Mouse (Mus musculus) erythroblast, embryonic 14.5 days (primary cell): ENCODE data around the gene Rnf212b. TPM values are rescaled to one million over a fixed set of nuclear protein-coding genes. Genes with fewer than 3 reads are reported as not detected.

Experiments used
- H3K27me3 ChIP-seq: 2 replicates; pipeline ENCODE4 v1.6.1; 2012; ENCODE audit warnings: inconsistent platforms; ENCODE audit not compliant: control insufficient read depth
- H3K36me3 ChIP-seq: 2 replicates; pipeline ENCODE4 v1.6.1; 2012; ENCODE audit warnings: mild to moderate bottlenecking, inconsistent platforms; ENCODE audit not compliant: control insufficient read depth
- H3K4me1 ChIP-seq: 2 replicates; pipeline ENCODE4 v1.6.1; 2012; ENCODE audit warnings: inconsistent platforms; ENCODE audit not compliant: control insufficient read depth
- H3K4me3 ChIP-seq: replicated peaks from 2 replicates; pipeline ENCODE3; 2012; ENCODE audit warnings: moderate library complexity, mild to moderate bottlenecking, inconsistent platforms
- H3K9me3 ChIP-seq: 2 replicates; pipeline ENCODE4 v1.6.1; 2012; ENCODE audit warnings: low read length, inconsistent platforms, mixed read lengths; ENCODE audit not compliant: control insufficient read depth
- GATA1 ChIP-seq: IDR thresholded peaks from 2 replicates; pipeline ENCODE4 v1.6.1; 2012; ENCODE audit warnings: low read length, inconsistent platforms, mixed read lengths
- TAL1 ChIP-seq: IDR thresholded peaks from 3 replicates; pipeline ENCODE4 v1.6.1; 2012; ENCODE audit warnings: low read length, inconsistent platforms, mixed read lengths
- polyA plus RNA-seq: library from polyadenylated mRNA; stranded (reverse); fragments of >175 nt; gene quantifications from 2 replicates; pipeline ENCODE4 v1.2.3, GENCODE M21; 2012

Gene Rnf212b
- polyA plus RNA-seq, 1 experiment = not detected

DNA sequence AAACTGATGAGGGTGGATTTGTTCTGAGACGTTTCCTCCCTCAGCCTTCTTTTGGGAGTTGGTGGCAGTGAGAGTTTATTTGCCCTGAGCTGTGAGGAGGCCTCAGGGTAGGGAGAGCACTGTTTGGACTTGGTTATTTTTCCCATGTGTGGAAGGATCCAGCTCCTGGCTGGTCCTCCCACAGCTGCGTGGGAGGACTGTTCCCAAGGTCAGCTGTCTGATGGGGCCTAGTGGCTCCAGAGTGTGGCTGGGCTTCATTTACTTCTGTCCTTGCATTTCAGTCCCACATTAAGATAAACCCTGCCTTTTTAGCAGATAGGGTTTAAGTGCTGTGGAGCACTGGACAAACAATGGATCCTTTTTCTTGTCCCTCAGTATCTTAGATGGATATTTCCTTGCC, 83.5 kb downstream of the Rnf212b start:
- peaks cover 29% of the 10 kb centered on the region for H3K4me1 ChIP-seq
- TF ChIP-seq GATA1 (no peak), TAL1 (no peak)
- peaks cover 49% of the 10 kb centered on the region for H3K36me3 ChIP-seq
- no peak overlapping the region for H3K4me3 ChIP-seq
- no peaks in the 10 kb centered on the region for H3K9me3 ChIP-seq
- no peaks in the 10 kb centered on the region for H3K27me3 ChIP-seq

DNA sequence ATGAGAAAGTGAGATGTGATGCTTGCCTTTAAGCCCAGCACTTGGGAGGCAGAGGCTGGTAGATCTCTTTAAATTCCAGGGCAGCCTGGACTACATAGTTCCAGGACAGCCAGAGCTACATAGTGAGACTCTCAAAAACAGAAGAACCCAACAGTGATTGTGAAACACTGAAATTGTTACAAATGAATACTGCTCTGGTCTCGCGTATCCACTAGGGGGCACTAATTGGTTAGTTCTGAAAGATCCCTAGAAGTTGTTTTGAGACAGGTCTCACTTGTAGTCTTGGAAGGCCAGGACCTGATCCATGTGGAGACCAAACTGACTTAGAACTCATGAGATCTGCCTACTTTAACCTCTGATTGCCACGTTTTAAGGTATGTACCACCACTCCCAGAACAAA, 86.4 kb downstream of the Rnf212b start:
- peaks cover 42% of the 10 kb centered on the region for H3K36me3 ChIP-seq
- no peak for TF ChIP-seq TAL1
- no peak for TF ChIP-seq GATA1
- no peak overlapping the region for H3K4me3 ChIP-seq
- no peaks in the 10 kb centered on the region for H3K9me3 ChIP-seq
- peaks cover 9% of the 10 kb centered on the region for H3K4me1 ChIP-seq
- H3K27me3 ChIP-seq = no peaks in the 10 kb centered on the region

DNA sequence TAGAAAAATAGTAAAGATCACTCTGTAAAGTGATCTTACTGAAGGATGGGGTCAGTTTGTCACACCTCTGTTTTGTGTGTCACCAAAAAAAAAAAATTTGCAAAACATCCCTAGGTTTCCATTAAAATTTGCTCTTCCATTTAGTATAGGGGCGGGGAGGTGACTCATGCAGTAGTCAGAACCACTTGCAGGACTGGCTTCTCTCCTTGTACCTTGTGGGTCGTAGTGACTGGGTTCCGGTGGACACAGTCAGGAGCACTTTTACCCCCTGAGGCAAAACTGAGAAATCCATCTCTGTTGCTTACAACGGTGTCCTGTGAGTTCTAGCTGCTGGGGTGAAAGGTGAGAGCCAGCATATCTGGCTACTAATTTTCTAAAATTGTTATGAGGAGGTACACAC, 89.7 kb downstream of the Rnf212b start:
- Histone ChIP-seq H3K4me3 (no peak overlapping the region), H3K27me3 (no peaks in the 10 kb centered on the region), H3K4me1 (no peaks in the 10 kb centered on the region), H3K9me3 (no peaks in the 10 kb centered on the region), H3K36me3 (peaks cover 9% of the 10 kb centered on the region)
- TF ChIP-seq TAL1 (no peak), GATA1 (no peak)

Other genes starting within 250 kb of the Rnf212b start
- gene Ajuba, start 236.6 kb upstream of the Rnf212b start, polyA plus RNA-seq = not detected in 2 replicates
- 0.94 and 1.5 TPM in 2 replicates for gene 4931414P19Rik, start 208.1 kb upstream of the Rnf212b start, polyA plus RNA-seq
- 17.6 and 21.7 TPM in 2 replicates for gene Psmb5, start 196.1 kb upstream of the Rnf212b start, polyA plus RNA-seq
- gene Psmb11, start 192.7 kb upstream of the Rnf212b start, polyA plus RNA-seq = not detected in 2 replicates
- not detected in 2 replicates for gene Gm17606, start 173.2 kb upstream of the Rnf212b start, polyA plus RNA-seq
- gene Cdh24, start 172.8 kb upstream of the Rnf212b start, polyA plus RNA-seq = 0.46 and 0.60 TPM in 2 replicates
- gene 1700123O20Rik, start 127.9 kb upstream of the Rnf212b start, polyA plus RNA-seq = 4.9 and 7.8 TPM in 2 replicates
- gene Acin1, start 127.2 kb upstream of the Rnf212b start, polyA plus RNA-seq = 38.2 and 40.2 TPM in 2 replicates
- not detected in 2 replicates for gene Gm29776, start 115.3 kb upstream of the Rnf212b start, polyA plus RNA-seq
- gene Cebpe, start 102.0 kb upstream of the Rnf212b start, polyA plus RNA-seq = 0.05 and 0.24 TPM in 2 replicates
- gene Slc7a8, start 32.2 kb upstream of the Rnf212b start, polyA plus RNA-seq = 0.25 TPM in 2 replicates
- not detected in 2 replicates for gene Homez, start 56.8 kb downstream of the Rnf212b start, polyA plus RNA-seq
- gene Ppp1r3e, start 63.4 kb downstream of the Rnf212b start, polyA plus RNA-seq = 0.02 TPM in 1 of 2 replicates, not detected in the other
- gene Bcl2l2, start 69.2 kb downstream of the Rnf212b start, polyA plus RNA-seq = 0.66 and 0.95 TPM in 2 replicates
- gene Gm20521, start 69.3 kb downstream of the Rnf212b start, polyA plus RNA-seq = 0.05 and 0.14 TPM in 2 replicates
- gene Pabpn1, start 78.4 kb downstream of the Rnf212b start, polyA plus RNA-seq = 27.8 and 29.0 TPM in 2 replicates
- gene Slc22a17, start 99.0 kb downstream of the Rnf212b start, polyA plus RNA-seq = 0.01 TPM in 1 of 2 replicates, not detected in the other
- gene Efs, start 112.0 kb downstream of the Rnf212b start, polyA plus RNA-seq = 0.05 TPM in 1 of 2 replicates, not detected in the other
- not detected in 2 replicates for gene Il25, start 118.6 kb downstream of the Rnf212b start, polyA plus RNA-seq
- not detected in 2 replicates for gene Cmtm5, start 122.1 kb downstream of the Rnf212b start, polyA plus RNA-seq
- gene Myh6, start 152.8 kb downstream of the Rnf212b start, polyA plus RNA-seq = not detected in 2 replicates
- gene Gm17428, start 162.8 kb downstream of the Rnf212b start, polyA plus RNA-seq = not detected in 2 replicates
- not detected in 2 replicates for gene Myh7, start 180.5 kb downstream of the Rnf212b start, polyA plus RNA-seq
- 2.8 and 3.1 TPM in 2 replicates for gene Ngdn, start 201.3 kb downstream of the Rnf212b start, polyA plus RNA-seq